Mouse (Mus musculus): ENCODE data around the gene Polr2g. TPM values are rescaled to one million over a fixed set of nuclear protein-coding genes. Genes with fewer than 3 reads are reported as not detected.

The Polr2g gene
- polyA plus RNA-seq, 1 experiment from 2014 or later: 190 TPM

- peak overlapping the region; percentile 99; the same call in 1 of the 2 replicates for H3K27ac ChIP-seq
- H3K4me3 ChIP-seq: peak overlapping the region; percentile 70
- H3K27me3 ChIP-seq: no peaks in the 10 kb centered on the region
- no peaks in the 10 kb centered on the region for H3K9me3 ChIP-seq (replicated peaks)
- peaks cover 52% of the 10 kb centered on the region for H3K36me3 ChIP-seq (ENCODE audit: poor library complexity, severe bottlenecking)
- peak overlapping the region; percentile 100 for H3K4me2 ChIP-seq
- peaks cover 38% of the 10 kb centered on the region for H3K4me1 ChIP-seq
- 68% methylated on average over 6 of the region's 6 CpGs for WGBS
- ATAC-seq: no peak
- H3K9ac ChIP-seq: peak overlapping the region; percentile 96
These were observed 25.0 kb downstream of the Polr2g start for GRCm38 (mm10) chr19:8773409-8773808.

- no peaks in the 10 kb centered on the region for H3K27me3 ChIP-seq
- H3K36me3 ChIP-seq (ENCODE audit: poor library complexity, severe bottlenecking): peaks cover 52% of the 10 kb centered on the region
- no peak for ATAC-seq
- peaks cover 38% of the 10 kb centered on the region for H3K4me1 ChIP-seq
- peak overlapping the region; percentile 100 for H3K4me2 ChIP-seq
- 87% methylated on average over 5 of the region's 5 CpGs for WGBS
- H3K4me3 ChIP-seq: 0 out of 2 replicates have a peak overlapping the region, but pooled peaks have one; percentile 70
- H3K27ac ChIP-seq: peak overlapping the region; percentile 99; the same call in 1 of the 2 replicates
- H3K9ac ChIP-seq: 0 out of 2 replicates have a peak overlapping the region, but pooled peaks have one; percentile 96
- H3K9me3 ChIP-seq (replicated peaks): no peaks in the 10 kb centered on the region
These were observed 25.4 kb downstream of the Polr2g start for GRCm38 (mm10) chr19:8772996-8773395.

DNA sequence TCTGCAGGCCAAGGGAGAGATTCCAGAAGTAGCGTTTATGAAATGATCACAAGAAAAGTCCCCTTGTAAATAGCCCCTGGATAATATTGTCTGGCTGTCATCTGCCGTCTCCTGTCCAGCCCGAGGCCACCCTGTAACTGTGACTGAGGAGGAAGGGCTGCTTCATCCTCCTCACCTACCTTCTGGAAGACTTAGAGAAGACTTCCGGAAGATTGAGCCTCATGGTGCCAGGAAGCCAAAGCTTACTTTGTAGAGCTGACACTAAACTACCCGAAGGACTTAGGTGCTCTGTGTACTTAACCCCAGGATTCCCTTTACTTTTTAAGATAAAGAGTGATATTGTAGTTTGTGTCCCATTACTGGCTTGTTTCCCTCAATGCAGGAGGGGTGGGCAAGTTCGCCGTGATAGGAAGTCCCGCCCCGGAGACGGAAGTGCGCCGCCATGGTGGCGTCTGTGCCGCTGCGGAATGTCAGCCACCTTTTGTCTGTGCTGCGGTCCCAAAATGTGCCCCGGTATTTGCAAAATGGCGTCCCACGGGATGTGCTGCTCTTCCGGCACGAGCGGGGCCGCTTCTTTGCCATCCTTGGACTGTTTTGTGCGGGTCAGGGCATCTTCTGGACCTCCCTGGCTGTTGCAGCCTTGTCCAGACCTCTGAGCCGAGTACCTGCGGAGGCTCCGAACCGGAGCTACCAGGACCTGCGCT, 27.7 kb downstream of the Polr2g start, which contains the start of gene Tmem223:
Tmem223 (plus strand) TSS at position 430 of the 704 bp plus-strand sequence.
- peak within 1 kb of the TSS; percentile 86 for H3K4me3 ChIP-seq
- H3K4me1 ChIP-seq: peaks cover 37% of the 10 kb centered on the region
- H3K27ac ChIP-seq: peak within 1 kb of the TSS; percentile 91
- no peaks in the 10 kb centered on the region for H3K27me3 ChIP-seq
- peak within 1 kb of the TSS; percentile 96 for H3K9ac ChIP-seq
- peaks cover 70% of the 10 kb centered on the region for H3K36me3 ChIP-seq (ENCODE audit: poor library complexity, severe bottlenecking)
- ATAC-seq: peak; percentile 62
- 20% methylated on average over 29 of the region's 29 CpGs for WGBS
- H3K4me2 ChIP-seq: peak within 1 kb of the TSS; percentile 75
- H3K9me3 ChIP-seq (replicated peaks): peaks cover 1% of the 10 kb centered on the region; the same call in 1 of the 2 replicates

DNA sequence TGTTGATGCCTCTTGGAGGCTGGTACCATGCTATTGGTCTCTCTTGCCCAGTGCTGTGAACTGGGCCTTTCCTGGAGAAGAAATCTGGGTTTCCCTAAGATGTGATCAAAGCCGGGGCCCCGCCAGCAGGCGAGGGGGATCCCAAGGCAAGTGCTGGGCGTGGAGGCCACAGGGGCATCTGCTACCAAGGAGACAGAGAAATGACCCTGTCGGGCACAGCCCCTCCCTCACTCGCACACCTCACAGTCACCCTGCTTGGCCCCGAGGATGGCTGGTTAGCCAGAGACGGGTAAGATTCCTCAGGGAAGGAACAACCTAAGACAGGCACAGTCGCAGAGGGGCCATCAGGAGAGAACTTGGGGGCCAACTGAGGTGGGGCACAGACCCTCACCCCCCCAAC, 32.8 kb downstream of the Polr2g start:
- no peak overlapping the region for H3K4me2 ChIP-seq
- H3K9me3 ChIP-seq (replicated peaks): peaks cover 11% of the 10 kb centered on the region; the same call in 1 of the 2 replicates
- ATAC-seq: no peak
- H3K9ac ChIP-seq: no peak overlapping the region
- H3K27me3 ChIP-seq: no peaks in the 10 kb centered on the region
- no peak overlapping the region for H3K4me3 ChIP-seq
- H3K4me1 ChIP-seq: peaks cover 4% of the 10 kb centered on the region
- 97% methylated on average over 9 of the region's 9 CpGs for WGBS
- H3K36me3 ChIP-seq (ENCODE audit: poor library complexity, severe bottlenecking): peaks cover 89% of the 10 kb centered on the region
- no peak overlapping the region for H3K27ac ChIP-seq

DNA sequence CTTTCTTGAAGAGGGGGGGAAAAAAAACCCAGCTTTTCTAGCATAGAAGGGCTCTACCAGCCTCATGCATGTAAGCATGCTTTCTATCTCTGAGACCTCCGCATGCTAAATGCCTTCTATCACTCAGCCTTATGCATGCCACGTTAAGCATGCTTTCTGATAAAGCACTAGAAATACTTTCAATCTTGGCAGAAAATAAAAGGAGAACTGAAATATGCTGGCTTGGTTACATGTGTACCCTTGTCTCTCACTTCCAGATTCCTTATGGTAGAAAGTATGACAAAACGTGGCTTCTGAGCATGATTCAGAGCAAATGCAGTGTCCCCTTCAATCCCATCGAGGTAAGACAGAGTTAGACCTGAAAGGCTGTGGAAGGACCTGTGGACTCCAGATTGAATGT, 35.1 kb downstream of the Polr2g start:
- Histone ChIP-seq H3K27ac (no peak overlapping the region), H3K4me2 (no peak overlapping the region), H3K9ac (no peak overlapping the region), H3K9me3 (replicated peaks) (peaks cover 11% of the 10 kb centered on the region; the same call in 1 of the 2 replicates), H3K4me3 (no peak overlapping the region), H3K36me3 (ENCODE audit: poor library complexity, severe bottlenecking) (peaks cover 66% of the 10 kb centered on the region), H3K4me1 (peaks cover 8% of the 10 kb centered on the region), H3K27me3 (no peaks in the 10 kb centered on the region)
- ATAC-seq: no peak
- WGBS: 97% methylated on average over 4 of the region's 4 CpGs

DNA sequence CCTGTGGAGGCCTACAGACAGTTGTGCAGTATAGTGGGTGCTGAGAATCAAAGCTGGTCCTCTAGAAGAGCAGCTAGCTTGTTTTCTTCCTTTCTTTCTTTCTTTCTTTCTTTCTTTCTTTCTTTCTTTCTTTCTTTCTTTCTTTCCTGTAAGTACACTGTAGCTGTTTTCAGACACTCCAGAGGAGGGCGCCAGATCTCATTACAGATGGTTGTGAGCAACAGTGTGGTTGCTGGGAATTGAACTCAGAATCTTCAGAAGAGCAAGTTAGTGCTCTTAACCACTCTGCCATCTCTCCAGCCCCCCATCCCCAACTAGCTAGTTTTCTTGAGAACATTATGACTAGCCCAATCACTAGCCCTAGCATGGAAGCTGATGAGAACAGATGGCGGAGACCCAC, 37.6 kb downstream of the Polr2g start:
- Histone ChIP-seq H3K36me3 (ENCODE audit: poor library complexity, severe bottlenecking) (peaks cover 42% of the 10 kb centered on the region), H3K27me3 (no peaks in the 10 kb centered on the region), H3K4me1 (peaks cover 24% of the 10 kb centered on the region), H3K27ac (no peak overlapping the region), H3K9me3 (replicated peaks) (peaks cover 10% of the 10 kb centered on the region; the same call in 1 of the 2 replicates), H3K4me3 (no peak overlapping the region), H3K4me2 (no peak overlapping the region), H3K9ac (no peak overlapping the region)
- WGBS: 84% methylated on average over 2 of the region's 2 CpGs
- no peak for ATAC-seq

DNA sequence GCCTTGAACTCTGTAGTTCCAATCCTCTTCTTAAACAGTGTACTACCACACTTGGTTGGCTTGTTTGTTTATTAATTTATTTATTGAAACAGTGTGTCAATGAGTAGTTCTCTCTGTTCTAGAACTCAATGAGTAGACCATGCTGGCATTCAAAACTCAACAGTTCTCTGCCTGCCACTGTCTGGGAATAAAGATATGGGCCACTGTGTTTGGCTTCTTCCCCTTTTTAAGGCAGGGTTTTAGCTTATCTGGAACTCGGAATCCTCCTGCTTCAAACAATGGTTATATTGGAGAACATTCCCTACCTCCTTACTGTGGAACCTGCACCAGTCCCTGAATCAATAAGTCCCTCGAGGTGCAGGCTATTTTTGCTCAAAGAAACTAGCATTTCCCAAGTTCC, 39.5 kb downstream of the Polr2g start:
- no peak for ATAC-seq
- no peaks in the 10 kb centered on the region for H3K9me3 ChIP-seq (replicated peaks)
- H3K36me3 ChIP-seq (ENCODE audit: poor library complexity, severe bottlenecking): peaks cover 38% of the 10 kb centered on the region
- H3K4me3 ChIP-seq: no peak overlapping the region
- no peak overlapping the region for H3K9ac ChIP-seq
- no peak overlapping the region for H3K27ac ChIP-seq
- peaks cover 26% of the 10 kb centered on the region for H3K4me1 ChIP-seq
- WGBS: 98% methylated on average over 2 of the region's 2 CpGs
- H3K27me3 ChIP-seq: no peaks in the 10 kb centered on the region
- H3K4me2 ChIP-seq: no peak overlapping the region

DNA sequence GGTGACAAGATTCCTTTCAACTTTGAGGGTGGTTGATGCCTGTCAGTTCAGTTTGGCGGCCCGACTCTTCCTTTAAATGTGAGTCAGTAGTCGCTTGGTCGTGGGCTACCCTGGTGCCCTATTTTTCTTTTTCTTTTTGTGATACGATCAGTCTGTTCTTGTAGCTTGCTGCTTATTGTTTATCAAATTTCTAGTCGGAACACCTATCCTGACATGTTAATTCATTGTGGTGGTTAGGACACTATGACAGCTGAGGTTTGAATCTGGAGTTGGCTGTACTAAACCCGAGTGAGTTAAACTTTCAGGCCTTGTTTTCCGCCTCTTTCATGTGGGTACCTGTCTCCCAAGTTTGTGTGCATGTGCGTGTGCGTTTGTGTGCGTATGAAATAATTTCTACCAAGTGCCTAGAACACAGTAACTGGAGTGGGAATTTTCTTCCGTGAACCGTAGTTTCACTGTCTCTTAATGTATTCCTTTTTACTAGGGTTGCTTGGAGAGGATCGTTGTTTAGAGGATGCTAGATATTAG, 40.8 kb downstream of the Polr2g start:
- 6% methylated on average over 14 of the region's 14 CpGs for WGBS
- peak overlapping the region; percentile 85 for H3K27ac ChIP-seq

DNA sequence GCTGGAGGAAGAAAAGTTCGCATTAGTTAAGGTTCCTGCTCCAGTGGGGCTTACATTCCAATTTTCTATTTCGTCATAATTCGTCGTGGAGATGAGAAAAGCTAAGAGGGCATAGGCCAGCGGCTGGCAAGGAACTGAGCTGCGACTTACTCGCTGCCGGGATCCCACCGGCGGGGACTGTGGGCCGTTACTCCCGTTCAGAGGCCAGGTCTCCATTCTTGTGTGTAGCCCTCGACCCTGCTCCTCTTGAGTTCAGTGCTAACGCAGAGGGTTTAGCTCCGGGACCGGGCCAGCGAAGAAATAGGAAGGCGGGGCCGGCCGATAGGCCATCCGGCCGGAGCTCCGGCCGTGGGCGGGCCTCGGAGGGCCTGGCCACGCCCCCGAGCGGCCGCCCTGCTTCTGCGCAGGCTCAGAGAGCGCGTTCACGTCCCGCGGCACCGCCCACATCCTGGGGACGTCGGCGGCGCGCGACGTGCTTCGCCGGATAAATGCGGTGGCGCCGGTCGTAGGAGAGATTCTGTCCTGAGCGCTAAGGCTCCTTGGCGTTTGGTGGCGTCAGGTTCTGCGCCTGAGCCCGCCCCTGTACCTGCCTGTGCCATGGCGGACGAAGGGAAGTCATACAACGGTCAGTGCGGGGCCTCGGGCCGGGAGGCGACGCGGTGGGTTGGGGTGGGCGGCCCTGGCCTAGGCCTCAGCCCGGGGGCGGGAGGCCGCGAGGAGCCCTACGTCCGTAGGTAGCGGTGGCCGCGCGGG, 41.6 kb downstream of the Polr2g start, which contains the start of gene Nxf1:
Nxf1 (plus strand) TSS at position 439 of the 753 bp plus-strand sequence.
- WGBS: under 1% methylated on average over 74 of the region's 75 CpGs
- H3K9ac ChIP-seq: peak within 1 kb of the TSS; percentile 95
- ATAC-seq: peak; percentile 95
- H3K27ac ChIP-seq: peak within 1 kb of the TSS; percentile 85
- no peaks in the 10 kb centered on the region for H3K9me3 ChIP-seq (replicated peaks)
- H3K27me3 ChIP-seq: no peaks in the 10 kb centered on the region
- peak within 1 kb of the TSS; percentile 85 for H3K4me2 ChIP-seq
- peaks cover 38% of the 10 kb centered on the region for H3K36me3 ChIP-seq (ENCODE audit: poor library complexity, severe bottlenecking)
- H3K4me1 ChIP-seq: peaks cover 26% of the 10 kb centered on the region
- peak within 1 kb of the TSS; percentile 96 for H3K4me3 ChIP-seq

More for the DNA sequence above, 40.8 kb downstream of the Polr2g start:
- ATAC-seq: no peak
- Histone ChIP-seq H3K27me3 (no peaks in the 10 kb centered on the region), H3K4me3 (peak overlapping the region; percentile 96), H3K4me1 (peaks cover 26% of the 10 kb centered on the region), H3K9me3 (replicated peaks) (no peaks in the 10 kb centered on the region), H3K9ac (peak overlapping the region; percentile 95), H3K36me3 (ENCODE audit: poor library complexity, severe bottlenecking) (peaks cover 37% of the 10 kb centered on the region), H3K4me2 (peak overlapping the region; percentile 85)

GRCm38 (mm10) chr19:8755652-8756051, 42.7 kb downstream of the Polr2g start:
- no peak overlapping the region for H3K4me3 ChIP-seq
- H3K4me1 ChIP-seq: peaks cover 26% of the 10 kb centered on the region
- H3K36me3 ChIP-seq (ENCODE audit: poor library complexity, severe bottlenecking): peaks cover 46% of the 10 kb centered on the region
- ATAC-seq: no peak
- H3K9ac ChIP-seq: no peak overlapping the region
- WGBS: 85% methylated on average over 3 of the region's 3 CpGs
- no peak overlapping the region for H3K27ac ChIP-seq
- H3K27me3 ChIP-seq: no peaks in the 10 kb centered on the region
- H3K4me2 ChIP-seq: peak overlapping the region; percentile 85
- H3K9me3 ChIP-seq (replicated peaks): no peaks in the 10 kb centered on the region

DNA sequence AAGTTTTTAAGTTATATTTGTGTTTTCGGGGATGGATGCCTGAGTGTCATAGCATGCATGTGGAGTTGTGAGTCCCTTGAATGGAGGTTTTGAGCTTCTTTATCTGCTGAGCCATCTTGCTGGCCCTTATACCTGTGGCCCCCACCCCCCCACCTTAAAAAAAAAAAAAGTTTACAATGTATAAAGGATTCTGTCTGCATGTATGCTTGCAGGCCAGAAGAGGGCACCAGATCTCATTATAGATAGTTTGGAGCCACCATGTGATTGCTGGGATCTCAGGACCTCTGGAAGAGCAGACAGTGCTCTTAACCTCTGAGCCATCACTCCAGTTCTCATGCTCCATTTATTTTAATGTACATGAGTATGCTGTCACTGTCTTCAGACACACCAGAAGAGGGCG, 51.0 kb downstream of the Polr2g start:
- Histone ChIP-seq H3K9ac (no peak overlapping the region), H3K4me2 (no peak overlapping the region), H3K4me3 (no peak overlapping the region), H3K4me1 (peaks cover 8% of the 10 kb centered on the region), H3K9me3 (replicated peaks) (no peaks in the 10 kb centered on the region), H3K27ac (no peak overlapping the region), H3K27me3 (no peaks in the 10 kb centered on the region), H3K36me3 (ENCODE audit: poor library complexity, severe bottlenecking) (peaks cover 95% of the 10 kb centered on the region)
- 72% methylated on average over 2 of the region's 2 CpGs for WGBS
- ATAC-seq: no peak

- H3K4me1 ChIP-seq: peaks cover 19% of the 10 kb centered on the region
- H3K9ac ChIP-seq: no peak overlapping the region
- WGBS: 98% methylated on average over 1 of the region's 1 CpGs
- no peak for ATAC-seq
- H3K27me3 ChIP-seq: no peaks in the 10 kb centered on the region
- peaks cover 80% of the 10 kb centered on the region for H3K36me3 ChIP-seq (ENCODE audit: poor library complexity, severe bottlenecking)
- H3K9me3 ChIP-seq (replicated peaks): no peaks in the 10 kb centered on the region
- no peak overlapping the region for H3K4me2 ChIP-seq
- no peak overlapping the region for H3K4me3 ChIP-seq
- no peak overlapping the region for H3K27ac ChIP-seq
These were observed 53.0 kb downstream of the Polr2g start for GRCm38 (mm10) chr19:8745382-8745781.

Data from forebrain, embryonic 13.5 days (tissue).